Mouse (Mus musculus): ENCODE measurements around the gene Ctxn2. TPM values are rescaled to one million over a fixed set of nuclear protein-coding genes. Genes with fewer than 3 reads are reported as not detected.
"Not testable (repeated sequence)": the region's sequence is repeated elsewhere in the genome, so short reads cannot be mapped to it uniquely, and the experiment has no call there.

The Ctxn2 gene
- total RNA-seq (2021), result not detected

GRCm38 (mm10) chr2:125135903-125136811 lies at the start of gene Ctxn2:
TSS of gene Ctxn2 (plus strand) at chr2:125136692.
- DNase-seq, result peak; percentile 81 to 92
- intact Hi-C loops (cut with DNase I), result no loop called here

DNA sequence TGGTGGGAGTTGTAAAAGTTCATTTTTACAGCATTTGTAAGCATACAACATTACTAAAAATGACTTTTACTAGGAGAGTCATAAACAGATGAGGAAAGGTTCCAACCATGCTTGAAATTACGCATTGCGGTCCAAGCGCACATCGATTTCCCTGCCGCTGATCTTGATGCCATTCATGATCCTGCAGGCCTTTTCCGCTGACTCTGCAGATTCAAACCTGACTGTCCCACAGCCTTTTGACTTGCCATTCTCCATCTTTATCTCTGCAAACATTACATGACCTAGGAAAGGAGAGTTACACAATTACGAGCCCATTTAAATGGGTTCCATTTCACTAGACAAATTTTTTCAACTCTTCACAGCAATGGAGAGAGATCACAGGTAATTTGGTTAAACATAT lies 47.7 kb upstream of the Ctxn2 start:
- DNase-seq, result no peak
- intact Hi-C loops (cut with DNase I), result no loop called here

GRCm38 (mm10) chr2:125092123-125092522 lies 44.4 kb upstream of the Ctxn2 start:
- DNase-seq; intact Hi-C loops (cut with DNase I): not testable (repeated sequence)

- DNase-seq; intact Hi-C loops (cut with DNase I): not testable (repeated sequence)
Measured at GRCm38 (mm10) chr2:125104491-125104890, 32.0 kb upstream of the Ctxn2 start.

DNA sequence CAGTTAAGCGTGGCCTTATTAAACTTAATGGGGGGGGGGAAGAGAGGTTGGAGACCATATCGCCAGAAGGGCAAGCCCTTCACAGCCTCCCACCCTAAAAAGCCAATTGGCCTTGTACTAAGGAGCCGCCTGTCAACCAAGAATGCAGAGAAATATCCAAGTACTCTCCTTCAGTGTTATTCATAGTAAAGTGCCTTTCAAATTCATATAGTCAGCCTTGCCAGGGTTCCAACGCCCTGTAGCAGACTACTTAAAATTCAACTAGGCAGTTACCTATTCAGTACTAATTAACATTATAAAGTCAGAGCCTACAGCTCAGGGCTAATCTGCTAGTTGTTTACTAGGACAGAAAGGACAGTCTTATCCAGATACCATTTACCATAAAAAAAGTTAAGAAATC lies 30.0 kb upstream of the Ctxn2 start:
- DNase-seq; intact Hi-C loops (cut with DNase I): not testable (repeated sequence)

GRCm38 (mm10) chr2:125119381-125120110 lies 16.9 kb upstream of the Ctxn2 start:
- DNase-seq, result no peak
- intact Hi-C loops (cut with DNase I), result no loop called here

DNA sequence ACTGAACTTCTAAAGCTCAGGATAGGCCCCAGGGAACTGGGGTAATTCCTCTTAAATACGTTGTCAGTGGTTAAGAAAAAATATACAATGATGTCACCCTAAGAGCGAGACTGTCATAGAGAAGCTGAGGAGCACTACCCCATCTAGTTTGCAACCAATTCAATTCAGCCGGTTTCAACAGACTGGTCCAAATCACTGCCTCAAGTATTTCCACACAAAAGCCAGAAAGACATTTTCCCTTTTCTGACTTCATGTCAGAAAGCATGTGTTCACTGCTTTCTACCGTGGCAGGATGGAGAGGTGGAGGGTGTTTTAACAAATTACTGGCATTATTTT lies 14.2 kb upstream of the Ctxn2 start:
- no peak for DNase-seq
- intact Hi-C loops (cut with DNase I), result no loop called here

GRCm38 (mm10) chr2:125122624-125123476 lies 13.6 kb upstream of the Ctxn2 start:
- intact Hi-C loops (cut with DNase I), result no loop called here

GRCm38 (mm10) chr2:125123477-125123852 lies 13.0 kb upstream of the Ctxn2 start, which contains the start of gene Myef2:
TSS of gene Myef2 (minus strand) at chr2:125123661.
- peak; percentile 87 to 90 for DNase-seq
- intact Hi-C loops (cut with DNase I), result no loop called here

More at GRCm38 (mm10) chr2:125122624-125123476, 13.6 kb upstream of the Ctxn2 start:
- peak; percentile 63 to 67 for DNase-seq

GRCm38 (mm10) chr2:125125824-125126223 lies 10.7 kb upstream of the Ctxn2 start:
- intact Hi-C loops (cut with DNase I), result no loop called here
- no peak for DNase-seq

GRCm38 (mm10) chr2:125126792-125127191 lies 9.7 kb upstream of the Ctxn2 start:
- intact Hi-C loops (cut with DNase I), result no loop called here
- DNase-seq, result no peak

GRCm38 (mm10) chr2:125134113-125134512 lies 2.4 kb upstream of the Ctxn2 start:
- intact Hi-C loops (cut with DNase I), result no loop called here
- no peak for DNase-seq

DNA sequence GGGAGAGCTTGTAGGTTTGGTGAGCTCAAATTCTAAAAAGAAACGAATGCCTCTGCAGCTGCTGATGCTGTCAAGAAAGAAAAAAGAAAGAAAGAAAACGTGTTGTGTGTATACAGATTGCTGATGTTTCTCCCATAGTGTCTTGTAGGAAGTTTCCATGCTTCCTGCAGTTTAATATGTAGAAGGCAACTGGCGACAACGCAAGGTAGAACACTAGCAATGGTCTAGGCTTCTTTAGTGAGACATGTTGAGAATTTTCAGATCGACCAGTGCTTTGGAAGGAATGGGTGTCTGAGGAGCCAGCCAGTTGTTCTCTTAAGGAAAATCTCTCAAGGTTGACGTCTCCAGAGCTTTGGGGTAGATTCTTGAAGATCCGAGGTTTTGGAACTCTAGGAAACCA lies 354 bp downstream of the Ctxn2 start:
- intact Hi-C loops (cut with DNase I), result no loop called here
- no peak for DNase-seq

DNA sequence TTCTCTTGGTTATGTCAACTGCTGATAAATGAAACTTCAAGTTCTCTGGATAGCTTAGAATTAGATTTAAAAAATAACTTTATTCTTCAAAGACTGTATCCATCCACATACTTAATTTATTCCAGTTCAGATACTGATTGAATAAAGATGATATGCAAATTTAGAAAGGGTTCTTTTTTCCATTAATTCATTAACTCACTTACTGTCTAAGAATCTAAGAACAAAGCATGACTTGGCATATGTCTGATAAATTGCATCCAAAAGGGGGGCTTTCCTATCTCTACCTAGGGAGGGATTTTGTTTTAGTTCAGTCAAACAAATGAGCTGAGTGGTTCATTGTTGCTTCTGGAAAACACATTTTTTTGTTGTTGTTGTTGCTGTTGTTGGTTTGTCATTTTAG lies 5.8 kb downstream of the Ctxn2 start:
- DNase-seq, result no peak
- intact Hi-C loops (cut with DNase I), result no loop called here

- intact Hi-C loops (cut with DNase I), result no loop called here
- no peak for DNase-seq
Measured at GRCm38 (mm10) chr2:125152388-125152787, 15.9 kb downstream of the Ctxn2 start, which contains the start of gene Slc12a1. TSS of gene Slc12a1 (plus strand) at chr2:125152505.

- no peak for DNase-seq
- intact Hi-C loops (cut with DNase I), result no loop called here
Measured at GRCm38 (mm10) chr2:125154294-125154693, 17.8 kb downstream of the Ctxn2 start.

DNA sequence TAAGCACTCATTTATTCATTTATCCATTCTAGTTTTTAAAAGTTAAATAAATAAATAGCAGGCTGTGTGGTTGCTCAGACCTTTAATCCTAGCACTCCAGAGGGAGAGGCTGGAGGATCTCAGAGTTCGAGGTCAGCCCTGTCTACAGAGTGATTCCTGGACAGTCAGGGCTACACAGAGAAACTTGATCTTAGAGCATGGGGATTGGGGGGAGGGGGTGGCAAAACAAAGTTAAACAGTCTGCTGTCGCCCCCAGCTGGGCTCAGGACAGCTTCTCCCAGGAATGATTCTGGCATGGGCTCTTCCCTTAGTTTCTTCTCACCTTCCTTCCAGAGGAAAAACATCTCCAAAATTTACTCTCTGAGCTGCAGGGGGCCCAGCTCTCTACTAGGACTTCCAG lies 19.0 kb downstream of the Ctxn2 start:
- intact Hi-C loops (cut with DNase I), result no loop called here
- no peak for DNase-seq

GRCm38 (mm10) chr2:125162012-125162470 lies 25.5 kb downstream of the Ctxn2 start:
- intact Hi-C loops (cut with DNase I), result no loop called here
- no peak for DNase-seq

DNA sequence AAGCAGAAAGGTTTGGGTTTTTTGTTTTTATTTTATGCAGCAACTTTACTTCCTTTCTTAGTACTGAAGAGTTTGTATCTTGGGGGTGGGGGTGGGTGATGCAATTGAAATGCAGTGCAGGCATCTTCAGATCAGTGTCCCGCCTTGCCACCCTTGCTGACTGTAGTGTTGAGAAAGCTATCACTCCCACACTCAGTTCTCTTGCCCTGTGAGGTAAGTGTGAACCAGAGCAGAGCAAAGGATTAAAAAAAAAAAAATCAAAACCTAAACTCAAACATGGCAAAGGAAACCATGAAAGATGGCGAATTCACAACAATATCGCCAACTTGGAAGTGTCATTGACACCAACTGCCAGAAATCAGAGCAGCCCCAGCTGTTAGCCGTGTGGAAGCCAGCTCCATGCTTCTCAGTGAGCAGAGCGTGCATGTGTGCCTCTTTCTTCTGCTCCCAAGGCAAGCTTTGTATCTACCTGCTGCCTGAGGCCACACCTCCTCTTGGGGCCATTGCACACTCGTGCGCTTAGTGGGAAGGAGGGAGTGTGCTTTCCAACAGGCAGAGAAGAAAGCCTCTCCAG lies 41.8 kb downstream of the Ctxn2 start:
- intact Hi-C loops (cut with DNase I), result no loop called here
- DNase-seq, result peak; percentile 8 to 10

- no peak for DNase-seq
- intact Hi-C loops (cut with DNase I), result loop anchor here (5.0 kb wide), 2 partner anchors 261 to 581 kb away; no protein-coding TSS in a partner anchor
Measured at GRCm38 (mm10) chr2:125187904-125188303, 51.4 kb downstream of the Ctxn2 start.
